Mouse (Mus musculus) bone marrow macrophage, adult 2 months (primary cell): ENCODE measurements around the gene Gpd2. TPM values are rescaled to one million over a fixed set of nuclear protein-coding genes. Genes with fewer than 3 reads are reported as not detected.

Source experiments
- H3K27ac ChIP-seq: 2 replicates; pipeline ENCODE4 v1.5.1; 2012; ENCODE audit warnings: low read depth, low read length; ENCODE audit not compliant: insufficient read depth
- H3K4me1 ChIP-seq: 2 replicates; pipeline ENCODE4 v1.6.1; 2012; ENCODE audit warnings: low read length; ENCODE audit not compliant: control insufficient read depth, insufficient read depth
- H3K4me3 ChIP-seq: 2 replicates; pipeline ENCODE4 v1.5.1; 2012; ENCODE audit warnings: mild to moderate bottlenecking, low read length, moderate library complexity; ENCODE audit not compliant: insufficient read depth
- CTCF ChIP-seq: IDR thresholded peaks from 2 replicates; pipeline ENCODE4 v1.5.1; 2012; ENCODE audit warnings: low read depth, mild to moderate bottlenecking, low read length, moderate library complexity
- POLR2A ChIP-seq: IDR thresholded peaks from 2 replicates; pipeline ENCODE4 v1.6.1; 2012; ENCODE audit warnings: mild to moderate bottlenecking, low read depth, low read length, borderline replicate concordance
- polyA plus RNA-seq: library from polyadenylated mRNA; stranded (reverse); fragments of >200 nt; gene quantifications from 2 replicates; pipeline ENCODE4 v1.2.4, GENCODE M21; 2012; ENCODE audit not compliant: missing spikeins, insufficient read depth, insufficient read length

Gpd2 gene
- polyA plus RNA-seq, 1 experiment: 6.9 TPM

GRCm38 (mm10) chr2:57414550-57415160 lies 177.2 kb downstream of the Gpd2 start:
- Histone ChIP-seq H3K4me1 (no peaks in the 10 kb centered on the region), H3K27ac (no peak overlapping the region), H3K4me3 (no peak overlapping the region)
- TF ChIP-seq CTCF: no peak
- TF ChIP-seq POLR2A: no peak

GRCm38 (mm10) chr2:57416711-57417110 lies 179.3 kb downstream of the Gpd2 start:
- no peaks in the 10 kb centered on the region for H3K4me1 ChIP-seq
- no peak for TF ChIP-seq POLR2A
- TF ChIP-seq CTCF: no peak
- H3K4me3 ChIP-seq: no peak overlapping the region
- H3K27ac ChIP-seq: no peak overlapping the region

Other genes with a start within 250 kb of the Gpd2 start
- 0.75 and 1.0 TPM in 2 replicates for gene Nr4a2, start 113.6 kb upstream of the Gpd2 start, polyA plus RNA-seq